Mouse (Mus musculus): ENCODE results near the gene Thap7. TPM values are rescaled to one million over a fixed set of nuclear protein-coding genes. Genes with fewer than 3 reads are reported as not detected.
A peak's percentile ranks its signal among the peaks of the same experiment; 100 is the strongest.

Thap7 gene
- 50.1 and 51.4 TPM in 2 replicates for polyA plus RNA-seq (2014; fragmentation: Nextera tagmentation; extraction: Ambion mirVana)

DNA sequence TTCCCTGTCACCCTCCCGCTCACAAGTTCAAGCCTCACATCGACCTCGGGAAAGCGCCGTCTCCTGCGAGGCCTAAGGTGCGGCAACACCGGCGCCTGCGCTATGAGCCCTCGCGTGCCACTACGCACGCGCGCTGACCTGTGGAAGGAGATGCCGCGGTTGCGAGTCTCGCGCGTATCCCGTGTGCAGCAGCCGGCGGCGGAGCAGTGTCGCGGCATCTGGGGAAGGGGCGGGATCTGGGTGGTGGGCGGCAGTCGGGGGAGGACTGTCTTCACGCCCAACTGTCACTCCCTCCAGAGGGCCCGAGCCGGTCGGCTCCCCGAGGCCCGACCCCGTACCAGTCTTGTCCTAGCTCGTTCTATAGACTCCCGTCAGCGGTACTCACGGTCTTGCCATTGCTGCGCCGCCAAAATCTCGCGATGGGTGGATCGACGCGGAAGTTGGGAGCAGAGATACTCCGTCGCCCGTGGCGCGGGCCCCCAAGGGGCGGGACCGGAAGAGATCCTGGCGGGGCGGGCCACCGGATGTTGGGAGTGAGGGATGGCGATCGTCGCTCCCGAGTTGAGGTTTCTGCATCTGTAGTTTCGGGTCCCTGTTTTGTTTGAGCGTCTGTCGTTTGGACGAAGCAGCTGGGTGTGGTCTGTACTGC is at the start of gene Thap7:
Thap7 (minus strand) TSS at position 497 of the 649 bp plus-strand sequence.
- peak; percentile 95 for ATAC-seq (replicated peaks; ENCODE audit: low FRiP score, low TSS enrichment, low read depth)
- peak within 1 kb of the TSS; percentile 97 for H3K27ac ChIP-seq (ENCODE audit: low read depth)
- peak within 1 kb of the TSS; percentile 84 for H3K9ac ChIP-seq (ENCODE audit: low read length)
- no peaks in the 10 kb centered on the region for H3K27me3 ChIP-seq (replicated peaks; ENCODE audit: control insufficient read depth, insufficient read depth, low read length)
- peak within 1 kb of the TSS; percentile 60 for H3K4me3 ChIP-seq (ENCODE audit: low read depth, low read length)
- H3K4me2 ChIP-seq (ENCODE audit: low read length) = peak within 1 kb of the TSS; percentile 87
- no peaks in the 10 kb centered on the region for H3K9me3 ChIP-seq (ENCODE audit: control insufficient read depth, low read length)
- H3K4me1 ChIP-seq (replicated peaks; ENCODE audit: control insufficient read depth, insufficient read depth, low read length) = peaks cover 15% of the 10 kb centered on the region
- DNase-seq (ENCODE audit: low spot score) = peak; percentile 99
- under 1% methylated on average over 67 of the region's 67 CpGs for WGBS
- H3K36me3 ChIP-seq (ENCODE audit: control insufficient read depth, insufficient read depth, low read length) = peaks cover 36% of the 10 kb centered on the region

DNA sequence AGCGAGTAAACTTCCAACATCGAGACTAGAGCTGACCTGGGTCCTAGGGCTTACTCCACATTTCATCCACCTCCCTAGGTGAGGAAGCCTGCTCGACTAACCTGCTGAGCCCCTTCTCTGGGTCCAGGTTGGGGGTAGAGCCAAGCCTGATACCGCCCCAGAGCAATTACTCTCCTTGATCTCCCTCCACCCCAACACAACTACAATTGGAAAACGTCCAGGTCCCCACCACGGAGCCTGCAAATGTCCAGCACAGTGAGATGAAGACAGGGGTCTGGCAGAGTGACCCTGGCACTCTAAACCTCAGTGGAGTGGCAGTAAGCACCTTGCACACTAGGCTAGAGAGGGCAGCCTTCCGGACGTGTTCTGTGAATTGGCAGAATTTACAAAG is 45.9 kb upstream of the Thap7 start:
- Histone ChIP-seq H3K27ac (ENCODE audit: low read depth) (no peak overlapping the region), H3K36me3 (ENCODE audit: control insufficient read depth, insufficient read depth, low read length) (no peaks in the 10 kb centered on the region), H3K4me1 (replicated peaks; ENCODE audit: control insufficient read depth, insufficient read depth, low read length) (peaks cover 6% of the 10 kb centered on the region; the same call in 1 of the 2 replicates), H3K9me3 (ENCODE audit: control insufficient read depth, low read length) (no peaks in the 10 kb centered on the region), H3K4me2 (ENCODE audit: low read length) (peak overlapping the region; percentile 91), H3K27me3 (replicated peaks; ENCODE audit: control insufficient read depth, insufficient read depth, low read length) (peaks cover 17% of the 10 kb centered on the region), H3K9ac (ENCODE audit: low read length) (peak overlapping the region; percentile 53), H3K4me3 (ENCODE audit: low read depth, low read length) (peak overlapping the region; percentile 53)
- 14% methylated on average over 8 of the region's 8 CpGs for WGBS
- DNase-seq (ENCODE audit: low spot score) = no peak
- no peak for ATAC-seq (replicated peaks; ENCODE audit: low FRiP score, low TSS enrichment, low read depth)

DNA sequence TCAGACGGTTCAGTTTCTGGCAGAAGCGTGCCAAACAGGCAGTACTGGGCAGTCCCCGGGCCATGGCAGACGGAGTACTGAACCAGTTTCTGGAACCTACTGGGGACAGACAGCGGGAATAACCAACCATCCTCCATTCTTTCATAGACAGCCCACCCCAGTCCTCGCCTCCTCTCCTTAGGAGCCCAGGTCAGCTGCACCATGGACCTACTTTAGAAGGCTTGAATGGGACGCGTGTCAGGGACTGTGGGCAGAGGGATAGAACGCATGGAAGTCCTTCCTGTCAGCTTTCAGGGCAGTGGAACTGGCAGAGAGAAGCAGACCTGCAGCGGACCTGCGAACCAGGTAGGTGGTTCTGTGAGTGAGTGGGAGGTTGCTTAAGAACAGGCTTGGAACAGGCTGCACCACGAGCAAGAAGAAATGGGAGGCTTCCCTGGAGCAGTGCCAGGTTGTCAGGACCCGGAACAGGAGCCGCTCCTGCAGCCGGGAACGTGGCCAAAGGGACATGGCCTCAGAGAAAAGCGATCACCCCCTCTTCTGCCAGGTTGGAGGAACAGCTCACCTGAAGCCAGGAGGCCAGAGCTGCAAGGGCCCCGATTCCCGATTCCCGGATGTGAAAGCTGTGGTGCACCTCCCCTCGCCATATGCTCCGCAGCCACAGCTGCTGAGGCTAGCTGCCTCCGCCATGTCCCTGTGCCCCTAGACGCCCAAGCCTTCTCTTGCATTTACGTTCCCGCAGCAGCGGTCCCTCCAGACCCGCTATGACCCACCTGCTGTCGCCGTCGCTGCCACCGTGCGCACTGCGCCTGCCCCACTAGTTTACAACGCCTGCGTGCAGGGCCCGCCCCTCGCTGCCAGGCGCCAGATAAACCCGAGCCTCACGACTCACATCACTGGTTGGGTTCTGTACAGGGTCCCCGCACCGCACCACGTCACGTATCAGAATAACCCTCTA is 45.2 kb upstream of the Thap7 start:
- H3K4me1 ChIP-seq (replicated peaks; ENCODE audit: control insufficient read depth, insufficient read depth, low read length) = peaks cover 6% of the 10 kb centered on the region; the same call in 1 of the 2 replicates
- H3K27me3 ChIP-seq (replicated peaks; ENCODE audit: control insufficient read depth, insufficient read depth, low read length) = peaks cover 17% of the 10 kb centered on the region
- peak overlapping the region; percentile 53 for H3K4me3 ChIP-seq (ENCODE audit: low read depth, low read length)
- no peak overlapping the region for H3K27ac ChIP-seq (ENCODE audit: low read depth)
- 13% methylated on average over 44 of the region's 45 CpGs for WGBS
- DNase-seq (ENCODE audit: low spot score) (peak; percentile 82), ATAC-seq (replicated peaks; ENCODE audit: low FRiP score, low TSS enrichment, low read depth) (peak; percentile 69; the same call in 1 of the 2 replicates)
- H3K36me3 ChIP-seq (ENCODE audit: control insufficient read depth, insufficient read depth, low read length) = no peaks in the 10 kb centered on the region
- H3K9me3 ChIP-seq (ENCODE audit: control insufficient read depth, low read length) = no peaks in the 10 kb centered on the region
- peak overlapping the region; percentile 91 for H3K4me2 ChIP-seq (ENCODE audit: low read length)
- peak overlapping the region; percentile 53 for H3K9ac ChIP-seq (ENCODE audit: low read length)

DNA sequence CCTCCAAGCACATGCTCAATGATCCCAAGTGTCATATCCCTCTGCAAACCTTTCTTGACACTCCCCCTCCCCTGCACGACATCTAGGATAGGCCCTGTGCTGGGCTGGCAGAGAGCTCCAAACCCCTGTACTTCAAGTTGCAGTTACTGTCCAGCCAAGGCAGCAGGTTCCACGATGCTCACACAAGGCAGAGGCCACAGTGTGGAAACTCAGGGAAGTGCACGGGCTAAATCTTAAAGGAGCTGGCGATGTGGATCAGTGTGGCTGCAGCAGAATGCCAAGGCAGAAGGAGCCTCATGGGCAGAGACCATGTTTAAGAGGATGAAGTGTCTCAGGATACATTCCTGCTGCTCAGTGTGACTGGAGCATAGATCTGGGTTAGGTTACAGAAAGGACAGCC is 35.2 kb upstream of the Thap7 start:
- Histone ChIP-seq H3K9me3 (ENCODE audit: control insufficient read depth, low read length) (no peaks in the 10 kb centered on the region), H3K4me3 (ENCODE audit: low read depth, low read length) (no peak overlapping the region), H3K4me1 (replicated peaks; ENCODE audit: control insufficient read depth, insufficient read depth, low read length) (peaks cover 11% of the 10 kb centered on the region; the same call in 1 of the 2 replicates), H3K4me2 (ENCODE audit: low read length) (no peak overlapping the region), H3K36me3 (ENCODE audit: control insufficient read depth, insufficient read depth, low read length) (no peaks in the 10 kb centered on the region), H3K9ac (ENCODE audit: low read length) (no peak overlapping the region), H3K27ac (ENCODE audit: low read depth) (no peak overlapping the region), H3K27me3 (replicated peaks; ENCODE audit: control insufficient read depth, insufficient read depth, low read length) (no peaks in the 10 kb centered on the region)
- no peak for DNase-seq (ENCODE audit: low spot score)
- no peak for ATAC-seq (replicated peaks; ENCODE audit: low FRiP score, low TSS enrichment, low read depth)
- 22% methylated on average over 4 of the region's 4 CpGs for WGBS

DNA sequence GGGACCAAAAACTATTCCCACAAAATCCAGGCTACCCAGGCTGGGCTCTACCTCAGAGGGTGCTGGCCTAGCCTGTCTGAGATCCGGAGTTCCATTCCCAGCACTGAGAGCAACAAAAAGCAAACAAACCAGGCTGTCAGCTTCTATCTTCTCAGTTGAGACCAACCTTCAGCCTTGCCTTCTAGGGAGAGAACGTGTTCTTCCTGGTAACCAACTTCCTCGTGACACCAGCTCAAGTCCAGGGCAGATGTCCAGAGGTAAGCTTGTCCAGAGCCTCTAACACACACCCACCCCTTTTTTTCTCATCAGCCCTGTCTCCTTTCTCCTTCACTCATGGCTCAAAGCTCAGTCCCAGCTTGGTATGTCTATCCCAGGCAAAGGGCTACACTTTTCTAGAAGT is 33.8 kb upstream of the Thap7 start:
- Histone ChIP-seq H3K9ac (ENCODE audit: low read length) (no peak overlapping the region), H3K4me3 (ENCODE audit: low read depth, low read length) (no peak overlapping the region), H3K27me3 (replicated peaks; ENCODE audit: control insufficient read depth, insufficient read depth, low read length) (no peaks in the 10 kb centered on the region), H3K4me1 (replicated peaks; ENCODE audit: control insufficient read depth, insufficient read depth, low read length) (peaks cover 20% of the 10 kb centered on the region), H3K27ac (ENCODE audit: low read depth) (no peak overlapping the region), H3K4me2 (ENCODE audit: low read length) (no peak overlapping the region), H3K36me3 (ENCODE audit: control insufficient read depth, insufficient read depth, low read length) (no peaks in the 10 kb centered on the region), H3K9me3 (ENCODE audit: control insufficient read depth, low read length) (no peaks in the 10 kb centered on the region)
- DNase-seq (ENCODE audit: low spot score) (no peak), ATAC-seq (replicated peaks; ENCODE audit: low FRiP score, low TSS enrichment, low read depth) (no peak)
- 49% methylated on average over 3 of the region's 3 CpGs for WGBS

DNA sequence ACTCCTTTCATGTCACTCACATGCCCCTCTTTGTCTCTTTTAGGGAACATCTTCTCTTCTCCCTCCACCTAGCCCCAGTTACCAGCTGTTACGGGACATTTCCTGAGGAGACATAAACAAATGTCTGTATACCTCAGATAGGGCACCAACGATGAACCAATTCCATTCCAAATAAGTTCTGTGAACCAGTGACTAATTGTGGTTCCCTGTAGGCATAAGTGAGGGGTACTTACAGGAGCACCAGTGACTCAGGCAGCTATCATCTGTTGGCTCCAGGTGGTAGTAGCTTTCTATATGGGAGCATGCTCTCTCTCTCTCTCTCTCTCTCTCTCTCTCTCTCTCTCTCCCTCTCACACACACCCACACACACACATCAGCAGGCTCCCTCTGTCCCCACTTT is 33.3 kb upstream of the Thap7 start:
- peaks cover 20% of the 10 kb centered on the region for H3K4me1 ChIP-seq (replicated peaks; ENCODE audit: control insufficient read depth, insufficient read depth, low read length)
- H3K9me3 ChIP-seq (ENCODE audit: control insufficient read depth, low read length) = no peaks in the 10 kb centered on the region
- no peak for ATAC-seq (replicated peaks; ENCODE audit: low FRiP score, low TSS enrichment, low read depth)
- no peak overlapping the region for H3K4me3 ChIP-seq (ENCODE audit: low read depth, low read length)
- no peaks in the 10 kb centered on the region for H3K27me3 ChIP-seq (replicated peaks; ENCODE audit: control insufficient read depth, insufficient read depth, low read length)
- H3K4me2 ChIP-seq (ENCODE audit: low read length) = no peak overlapping the region
- no peak overlapping the region for H3K9ac ChIP-seq (ENCODE audit: low read length)
- DNase-seq (ENCODE audit: low spot score) = no peak
- no peak overlapping the region for H3K27ac ChIP-seq (ENCODE audit: low read depth)
- no peaks in the 10 kb centered on the region for H3K36me3 ChIP-seq (ENCODE audit: control insufficient read depth, insufficient read depth, low read length)
- WGBS = 35% methylated on average over 2 of the region's 2 CpGs

DNA sequence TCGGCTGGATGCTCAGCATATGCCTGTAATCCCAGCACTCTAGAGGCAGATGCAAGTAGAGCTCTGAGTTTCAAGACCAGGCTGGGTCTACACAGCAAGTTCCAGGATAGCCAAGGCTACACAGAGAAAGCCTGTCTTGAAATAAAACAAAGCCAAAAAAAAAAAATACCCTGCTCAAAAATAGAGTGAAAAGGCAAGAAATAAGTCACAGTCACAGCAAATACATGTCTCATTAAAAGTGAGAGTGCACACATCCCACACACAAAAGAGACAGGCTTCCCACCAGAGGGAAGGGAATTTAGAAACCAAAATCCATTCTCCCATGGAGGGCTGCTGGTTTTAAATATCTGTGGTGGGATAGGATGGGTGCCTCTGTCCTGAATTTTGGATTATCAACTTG is 32.6 kb upstream of the Thap7 start:
- Histone ChIP-seq H3K36me3 (ENCODE audit: control insufficient read depth, insufficient read depth, low read length) (no peaks in the 10 kb centered on the region), H3K9me3 (ENCODE audit: control insufficient read depth, low read length) (no peaks in the 10 kb centered on the region), H3K27me3 (replicated peaks; ENCODE audit: control insufficient read depth, insufficient read depth, low read length) (no peaks in the 10 kb centered on the region), H3K27ac (ENCODE audit: low read depth) (no peak overlapping the region), H3K9ac (ENCODE audit: low read length) (no peak overlapping the region), H3K4me1 (replicated peaks; ENCODE audit: control insufficient read depth, insufficient read depth, low read length) (peaks cover 26% of the 10 kb centered on the region), H3K4me3 (ENCODE audit: low read depth, low read length) (no peak overlapping the region), H3K4me2 (ENCODE audit: low read length) (no peak overlapping the region)
- no peak for DNase-seq (ENCODE audit: low spot score)
- no peak for ATAC-seq (replicated peaks; ENCODE audit: low FRiP score, low TSS enrichment, low read depth)
- 32% methylated on average over 1 of the region's 1 CpGs for WGBS

DNA sequence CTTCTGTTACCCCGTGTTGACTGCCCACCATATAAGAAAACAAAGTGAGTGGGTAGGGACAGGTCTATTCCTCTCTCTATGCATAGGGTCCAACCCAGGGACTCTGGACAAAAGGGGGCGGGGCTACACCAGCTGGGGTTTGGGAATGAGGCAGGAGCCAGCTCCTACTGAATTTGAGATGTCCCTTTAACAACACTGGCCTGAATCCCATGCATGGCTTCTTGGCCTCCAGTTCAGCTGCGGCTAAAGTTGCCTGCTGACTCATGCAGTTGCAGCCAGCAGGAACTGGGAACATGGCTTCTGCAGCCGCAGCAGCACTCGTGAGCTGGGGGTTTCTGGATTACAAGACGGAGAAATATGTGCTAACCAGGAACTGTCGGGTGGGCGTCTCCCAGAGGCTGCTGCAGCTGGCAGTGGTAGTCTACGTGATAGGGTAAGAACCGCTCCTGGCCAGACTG is 30.8 kb upstream of the Thap7 start, which contains the start of gene P2rx6:
P2rx6 (plus strand) TSS at position 135 of the 458 bp plus-strand sequence.
- peak within 1 kb of the TSS; percentile 27 for H3K4me3 ChIP-seq (ENCODE audit: low read depth, low read length)
- no peaks in the 10 kb centered on the region for H3K27me3 ChIP-seq (replicated peaks; ENCODE audit: control insufficient read depth, insufficient read depth, low read length)
- DNase-seq (ENCODE audit: low spot score) (peak; percentile 81), ATAC-seq (replicated peaks; ENCODE audit: low FRiP score, low TSS enrichment, low read depth) (peak; percentile 58)
- peaks cover 32% of the 10 kb centered on the region for H3K4me1 ChIP-seq (replicated peaks; ENCODE audit: control insufficient read depth, insufficient read depth, low read length)
- peak within 1 kb of the TSS; percentile 29 for H3K9ac ChIP-seq (ENCODE audit: low read length)
- H3K27ac ChIP-seq (ENCODE audit: low read depth) = peak within 1 kb of the TSS; percentile 82
- WGBS = 3% methylated on average over 10 of the region's 10 CpGs
- no peaks in the 10 kb centered on the region for H3K9me3 ChIP-seq (ENCODE audit: control insufficient read depth, low read length)
- peak within 1 kb of the TSS; percentile 57 for H3K4me2 ChIP-seq (ENCODE audit: low read length)
- H3K36me3 ChIP-seq (ENCODE audit: control insufficient read depth, insufficient read depth, low read length) = no peaks in the 10 kb centered on the region

Measured in intestine, embryonic 14.5 days (tissue).